Mouse (Mus musculus): Measurements from ENCODE around the gene Ski. TPM values are rescaled to one million over a fixed set of nuclear protein-coding genes. Genes with fewer than 3 reads are reported as not detected.

The Ski gene
- polyA plus RNA-seq, 1 experiment from 2014 or later: 14.1 TPM

- no peaks in the 10 kb centered on the region for H3K27me3 ChIP-seq (ENCODE audit: control insufficient read depth, insufficient read depth, low read length)
- no peak overlapping the region for H3K9ac ChIP-seq (ENCODE audit: low read length)
- no peaks in the 10 kb centered on the region for H3K9me3 ChIP-seq (ENCODE audit: control insufficient read depth, low read length)
- 52% methylated on average over 3 of the region's 3 CpGs for WGBS
- no peaks in the 10 kb centered on the region; the same call in 1 of the 2 replicates for H3K36me3 ChIP-seq (ENCODE audit: control insufficient read depth, insufficient read depth, low read length)
- H3K4me3 ChIP-seq (ENCODE audit: low read depth, low read length): no peak overlapping the region
- DNase-seq (ENCODE audit: low spot score): no peak
- no peak overlapping the region for H3K4me2 ChIP-seq (ENCODE audit: low read depth, low read length, severe bottlenecking)
- H3K4me1 ChIP-seq (replicated peaks; ENCODE audit: control insufficient read depth, insufficient read depth, low read length): peaks cover 35% of the 10 kb centered on the region
- ATAC-seq (replicated peaks; ENCODE audit: low FRiP score): no peak; the same call in 1 of the 2 replicates
- peak overlapping the region; percentile 62 for H3K27ac ChIP-seq (ENCODE audit: low read depth, low read length)
Measured at GRCm38 (mm10) chr4:155178981-155179512, 43.3 kb downstream of the Ski start.

GRCm38 (mm10) chr4:155178274-155178673 is 44.1 kb downstream of the Ski start:
- H3K4me3 ChIP-seq (ENCODE audit: low read depth, low read length): no peak overlapping the region
- WGBS: 8% methylated on average over 6 of the region's 6 CpGs
- ATAC-seq (replicated peaks; ENCODE audit: low FRiP score): peak; percentile 73
- no peaks in the 10 kb centered on the region; the same call in 1 of the 2 replicates for H3K36me3 ChIP-seq (ENCODE audit: control insufficient read depth, insufficient read depth, low read length)
- DNase-seq (ENCODE audit: low spot score): peak; percentile 77
- no peaks in the 10 kb centered on the region for H3K9me3 ChIP-seq (ENCODE audit: control insufficient read depth, low read length)
- H3K4me1 ChIP-seq (replicated peaks; ENCODE audit: control insufficient read depth, insufficient read depth, low read length): peaks cover 43% of the 10 kb centered on the region
- H3K9ac ChIP-seq (ENCODE audit: low read length): no peak overlapping the region; the same call in 1 of the 2 replicates
- peak overlapping the region; percentile 62 for H3K27ac ChIP-seq (ENCODE audit: low read depth, low read length)
- H3K4me2 ChIP-seq (ENCODE audit: low read depth, low read length, severe bottlenecking): peak overlapping the region; percentile 9; the same call in 1 of the 2 replicates
- H3K27me3 ChIP-seq (ENCODE audit: control insufficient read depth, insufficient read depth, low read length): no peaks in the 10 kb centered on the region

- ATAC-seq (replicated peaks; ENCODE audit: low FRiP score): no peak
- Histone ChIP-seq H3K36me3 (ENCODE audit: control insufficient read depth, insufficient read depth, low read length) (no peaks in the 10 kb centered on the region; the same call in 1 of the 2 replicates), H3K9me3 (ENCODE audit: control insufficient read depth, low read length) (no peaks in the 10 kb centered on the region), H3K27ac (ENCODE audit: low read depth, low read length) (peak overlapping the region; percentile 43), H3K9ac (ENCODE audit: low read length) (no peak overlapping the region; the same call in 1 of the 2 replicates), H3K27me3 (ENCODE audit: control insufficient read depth, insufficient read depth, low read length) (no peaks in the 10 kb centered on the region), H3K4me2 (ENCODE audit: low read depth, low read length, severe bottlenecking) (no peak overlapping the region), H3K4me1 (replicated peaks; ENCODE audit: control insufficient read depth, insufficient read depth, low read length) (peaks cover 58% of the 10 kb centered on the region), H3K4me3 (ENCODE audit: low read depth, low read length) (no peak overlapping the region)
- no peak for DNase-seq (ENCODE audit: low spot score)
- WGBS: 72% methylated on average over 3 of the region's 3 CpGs
Measured at GRCm38 (mm10) chr4:155176210-155176609, 46.2 kb downstream of the Ski start.

GRCm38 (mm10) chr4:155173822-155174785 is 48.3 kb downstream of the Ski start:
- Histone ChIP-seq H3K4me2 (ENCODE audit: low read depth, low read length, severe bottlenecking) (peak overlapping the region; percentile 41), H3K27ac (ENCODE audit: low read depth, low read length) (peak overlapping the region; percentile 92), H3K4me3 (ENCODE audit: low read depth, low read length) (peak overlapping the region; percentile 12; the same call in 1 of the 2 replicates), H3K36me3 (ENCODE audit: control insufficient read depth, insufficient read depth, low read length) (no peaks in the 10 kb centered on the region; the same call in 1 of the 2 replicates), H3K4me1 (replicated peaks; ENCODE audit: control insufficient read depth, insufficient read depth, low read length) (peaks cover 54% of the 10 kb centered on the region), H3K9ac (ENCODE audit: low read length) (peak overlapping the region; percentile 49; the same call in 1 of the 2 replicates), H3K9me3 (ENCODE audit: control insufficient read depth, low read length) (no peaks in the 10 kb centered on the region), H3K27me3 (ENCODE audit: control insufficient read depth, insufficient read depth, low read length) (no peaks in the 10 kb centered on the region)
- ATAC-seq (replicated peaks; ENCODE audit: low FRiP score): no peak
- no peak for DNase-seq (ENCODE audit: low spot score)
- WGBS: 23% methylated on average over 16 of the region's 17 CpGs

- DNase-seq (ENCODE audit: low spot score) (peak; percentile 93), ATAC-seq (replicated peaks; ENCODE audit: low FRiP score) (peak; percentile 93)
- Histone ChIP-seq H3K36me3 (ENCODE audit: control insufficient read depth, insufficient read depth, low read length) (no peaks in the 10 kb centered on the region; the same call in 1 of the 2 replicates), H3K27ac (ENCODE audit: low read depth, low read length) (peak overlapping the region; percentile 92), H3K4me2 (ENCODE audit: low read depth, low read length, severe bottlenecking) (peak overlapping the region; percentile 41), H3K9me3 (ENCODE audit: control insufficient read depth, low read length) (no peaks in the 10 kb centered on the region), H3K4me3 (ENCODE audit: low read depth, low read length) (peak overlapping the region; percentile 12; the same call in 1 of the 2 replicates), H3K4me1 (replicated peaks; ENCODE audit: control insufficient read depth, insufficient read depth, low read length) (peaks cover 45% of the 10 kb centered on the region), H3K9ac (ENCODE audit: low read length) (peak overlapping the region; percentile 49), H3K27me3 (ENCODE audit: control insufficient read depth, insufficient read depth, low read length) (no peaks in the 10 kb centered on the region)
- 6% methylated on average over 21 of the region's 21 CpGs for WGBS
Measured at GRCm38 (mm10) chr4:155172909-155173821, 49.2 kb downstream of the Ski start.

GRCm38 (mm10) chr4:155171961-155172533 is 50.3 kb downstream of the Ski start:
- no peak for DNase-seq (ENCODE audit: low spot score)

GRCm38 (mm10) chr4:155170614-155171212 is 51.7 kb downstream of the Ski start:
- no peak overlapping the region for H3K4me3 ChIP-seq (ENCODE audit: low read depth, low read length)
- H3K36me3 ChIP-seq (ENCODE audit: control insufficient read depth, insufficient read depth, low read length): no peaks in the 10 kb centered on the region; the same call in 1 of the 2 replicates
- WGBS: 90% methylated on average over 8 of the region's 8 CpGs
- no peaks in the 10 kb centered on the region for H3K27me3 ChIP-seq (ENCODE audit: control insufficient read depth, insufficient read depth, low read length)
- H3K9ac ChIP-seq (ENCODE audit: low read length): no peak overlapping the region
- no peak for ATAC-seq (replicated peaks; ENCODE audit: low FRiP score)
- no peak for DNase-seq (ENCODE audit: low spot score)
- no peaks in the 10 kb centered on the region for H3K9me3 ChIP-seq (ENCODE audit: control insufficient read depth, low read length)
- no peak overlapping the region for H3K4me2 ChIP-seq (ENCODE audit: low read depth, low read length, severe bottlenecking)
- H3K4me1 ChIP-seq (replicated peaks; ENCODE audit: control insufficient read depth, insufficient read depth, low read length): peaks cover 31% of the 10 kb centered on the region
- H3K27ac ChIP-seq (ENCODE audit: low read depth, low read length): no peak overlapping the region

More at GRCm38 (mm10) chr4:155171961-155172533, 50.3 kb downstream of the Ski start:
- H3K36me3 ChIP-seq (ENCODE audit: control insufficient read depth, insufficient read depth, low read length): no peaks in the 10 kb centered on the region; the same call in 1 of the 2 replicates
- ATAC-seq (replicated peaks; ENCODE audit: low FRiP score): no peak
- no peaks in the 10 kb centered on the region for H3K27me3 ChIP-seq (ENCODE audit: control insufficient read depth, insufficient read depth, low read length)
- peak overlapping the region; percentile 49; the same call in 1 of the 2 replicates for H3K9ac ChIP-seq (ENCODE audit: low read length)
- no peak overlapping the region for H3K4me3 ChIP-seq (ENCODE audit: low read depth, low read length)
- peaks cover 39% of the 10 kb centered on the region for H3K4me1 ChIP-seq (replicated peaks; ENCODE audit: control insufficient read depth, insufficient read depth, low read length)
- no peak overlapping the region for H3K4me2 ChIP-seq (ENCODE audit: low read depth, low read length, severe bottlenecking)
- WGBS: 72% methylated on average over 5 of the region's 5 CpGs
- no peak overlapping the region; the same call in 1 of the 2 replicates for H3K27ac ChIP-seq (ENCODE audit: low read depth, low read length)
- no peaks in the 10 kb centered on the region for H3K9me3 ChIP-seq (ENCODE audit: control insufficient read depth, low read length)
